Mouse (Mus musculus) kidney, adult 18-20 months (tissue): ENCODE results near the gene Parva.

Experiments
- DNase-seq: peaks from one replicate; pipeline ENCODE4 v3.0.0; 2021

Parva gene

GRCm38 (mm10) chr7:112427357-112428157 lies at the start of gene Parva:
Gene Parva, plus strand, starts transcription at chr7:112427505.
- peak; percentile 86 for DNase-seq

GRCm38 (mm10) chr7:112378056-112378455 lies 49.2 kb upstream of the Parva start:
- no peak for DNase-seq

- no peak for DNase-seq
These were observed 48.8 kb upstream of the Parva start for GRCm38 (mm10) chr7:112378476-112378875.

GRCm38 (mm10) chr7:112386521-112386920 lies 40.8 kb upstream of the Parva start:
- DNase-seq: no peak

GRCm38 (mm10) chr7:112387876-112388275 lies 39.4 kb upstream of the Parva start:
- DNase-seq: no peak

- no peak for DNase-seq
These were observed 38.9 kb upstream of the Parva start for GRCm38 (mm10) chr7:112388363-112388875.

- no peak for DNase-seq
These were observed 37.6 kb upstream of the Parva start for GRCm38 (mm10) chr7:112389611-112390251.

- no peak for DNase-seq
These were observed 36.9 kb upstream of the Parva start for GRCm38 (mm10) chr7:112390252-112390936.

- DNase-seq: no peak
These were observed 36.2 kb upstream of the Parva start for GRCm38 (mm10) chr7:112390937-112391605.

- DNase-seq: no peak
These were observed 29.5 kb upstream of the Parva start for GRCm38 (mm10) chr7:112397786-112398185.

- DNase-seq: no peak
These were observed 27.7 kb upstream of the Parva start for GRCm38 (mm10) chr7:112399425-112400170.

GRCm38 (mm10) chr7:112400175-112400574 lies 27.1 kb upstream of the Parva start:
- DNase-seq: peak; percentile 82

GRCm38 (mm10) chr7:112405061-112405460 lies 22.2 kb upstream of the Parva start:
- no peak for DNase-seq

- no peak for DNase-seq
These were observed 21.7 kb upstream of the Parva start for GRCm38 (mm10) chr7:112405578-112405977.

- no peak for DNase-seq
These were observed 19.7 kb upstream of the Parva start for GRCm38 (mm10) chr7:112407597-112407996.

- DNase-seq: no peak
These were observed 17.3 kb upstream of the Parva start for GRCm38 (mm10) chr7:112409991-112410390.

- peak; percentile 29 for DNase-seq
These were observed 14.0 kb upstream of the Parva start for GRCm38 (mm10) chr7:112413286-112413685.

GRCm38 (mm10) chr7:112416058-112416526 lies 11.2 kb upstream of the Parva start:
- no peak for DNase-seq

- no peak for DNase-seq
These were observed 10.4 kb upstream of the Parva start for GRCm38 (mm10) chr7:112416730-112417513.

GRCm38 (mm10) chr7:112417598-112417997 lies 9.7 kb upstream of the Parva start:
- no peak for DNase-seq

GRCm38 (mm10) chr7:112423438-112423837 lies 3.9 kb upstream of the Parva start:
- no peak for DNase-seq
